Mouse (Mus musculus) hindbrain, embryonic 16.5 days (tissue): ENCODE data around the gene Mia3. TPM values are rescaled to one million over a fixed set of nuclear protein-coding genes. Genes with fewer than 3 reads are reported as not detected.

ENCODE experiments used
- ATAC-seq: fragments of 200-750 bp; cut with Nextera tagmentation; 2 replicates; pipeline ENCODE4 v1.8.0; 2017; ENCODE audit warnings: moderate TSS enrichment, moderate library complexity
- H3K27ac ChIP-seq: fragments of 300-500 bp; sonication (generic); 2 replicates; pipeline ENCODE4 v1.5.1; 2014; ENCODE audit warnings: low read depth, mild to moderate bottlenecking, control low read depth, low read length, moderate library complexity
- H3K27me3 ChIP-seq: fragments of 300-500 bp; sonication (generic); replicated peaks from 2 replicates; pipeline ENCODE4 v1.6.1; 2014; ENCODE audit warnings: low read length; ENCODE audit not compliant: control insufficient read depth, insufficient read depth
- H3K36me3 ChIP-seq: fragments of 300-500 bp; sonication (generic); 2 replicates; pipeline ENCODE4 v1.6.1; 2014; ENCODE audit warnings: mild to moderate bottlenecking, low read length, moderate library complexity, mixed read lengths; ENCODE audit not compliant: control insufficient read depth, insufficient read depth
- H3K4me1 ChIP-seq: fragments of 300-500 bp; sonication (generic); 2 replicates; pipeline ENCODE4 v1.6.1; 2014; ENCODE audit warnings: low read depth, low read length; ENCODE audit not compliant: control insufficient read depth, insufficient read depth
- H3K4me2 ChIP-seq: fragments of 300-500 bp; sonication (generic); 2 replicates; pipeline ENCODE4 v1.6.1; 2014; ENCODE audit warnings: mild to moderate bottlenecking, low read length, control low read depth, moderate library complexity
- H3K4me3 ChIP-seq: fragments of 300-500 bp; sonication (generic); 2 replicates; pipeline ENCODE4 v1.5.1; 2014; ENCODE audit warnings: mild to moderate bottlenecking, low read length, control low read depth, moderate library complexity
- H3K9ac ChIP-seq: fragments of 300-500 bp; sonication (generic); 2 replicates; pipeline ENCODE4 v1.6.1; 2014; ENCODE audit warnings: low read depth, mild to moderate bottlenecking, control low read depth, low read length, moderate library complexity
- H3K9me3 ChIP-seq: fragments of 300-500 bp; sonication (generic); 2 replicates; pipeline ENCODE4 v1.6.1; 2014; ENCODE audit warnings: mild to moderate bottlenecking, low read length, moderate library complexity; ENCODE audit not compliant: control insufficient read depth
- WGBS: fragments of 180-500 bp; shearing (Covaris S2); extraction: QIAGEN DNeasy Blood & Tissue Kit; methylation state at CpG from one replicate; pipeline ENCODE4 v1.1.7; 2014; 5-methylcytosine and 5-hydroxymethylcytosine counted together
- polyA plus RNA-seq: library from polyadenylated mRNA; unstranded; fragments of >200 nt; fragmentation: Nextera tagmentation; extraction: Ambion mirVana; gene quantifications from 2 replicates; pipeline ENCODE4 v1.2.1, GENCODE M21; 2015

Gene Mia3
- polyA plus RNA-seq, 1 experiment from 2014 or later, result 102 TPM

GRCm38 (mm10) chr1:183296465-183296864 lies 72.9 kb downstream of the Mia3 start, which contains the start of gene Aida:
Gene Aida (plus strand): TSS chr1:183296590.
- H3K4me1 ChIP-seq, result no peaks in the 10 kb centered on the region
- ATAC-seq, result peak; percentile 31
- H3K9me3 ChIP-seq, result no peaks in the 10 kb centered on the region
- peak within 1 kb of the TSS; percentile 76 for H3K27ac ChIP-seq
- peak within 1 kb of the TSS; percentile 52 for H3K4me2 ChIP-seq
- under 1% methylated on average over 26 of the region's 26 CpGs for WGBS
- peak within 1 kb of the TSS; percentile 59 for H3K9ac ChIP-seq
- no peaks in the 10 kb centered on the region for H3K27me3 ChIP-seq
- H3K4me3 ChIP-seq, result peak within 1 kb of the TSS; percentile 46
- H3K36me3 ChIP-seq, result no peaks in the 10 kb centered on the region; the same call in 1 of the 2 replicates

DNA sequence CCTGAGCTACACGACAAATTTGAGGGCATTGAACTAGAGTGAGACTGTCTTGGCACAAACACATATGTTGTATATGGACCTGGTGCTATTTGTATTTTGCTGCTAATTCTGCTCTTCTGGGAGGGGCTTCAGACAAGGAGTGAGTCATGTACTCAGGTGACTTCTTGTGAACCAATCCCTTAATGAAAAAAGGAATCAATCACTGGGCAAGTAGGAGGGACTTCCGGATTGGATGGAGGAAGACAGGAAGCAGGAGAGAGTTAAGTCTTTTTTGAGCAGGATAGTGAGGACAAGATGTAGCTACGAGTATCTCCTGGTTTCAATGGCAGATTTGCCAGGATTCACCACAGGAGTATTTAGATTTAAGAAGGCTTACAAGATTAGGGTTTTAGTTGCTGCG lies 79.8 kb downstream of the Mia3 start:
- H3K9ac ChIP-seq, result no peak overlapping the region
- no peaks in the 10 kb centered on the region for H3K27me3 ChIP-seq
- no peak overlapping the region for H3K4me2 ChIP-seq
- H3K9me3 ChIP-seq, result no peaks in the 10 kb centered on the region
- no peak overlapping the region for H3K4me3 ChIP-seq
- no peaks in the 10 kb centered on the region for H3K4me1 ChIP-seq
- WGBS, result 94% methylated on average over 4 of the region's 4 CpGs
- ATAC-seq, result no peak
- no peak overlapping the region for H3K27ac ChIP-seq
- peaks cover 40% of the 10 kb centered on the region for H3K36me3 ChIP-seq

GRCm38 (mm10) chr1:183288351-183288750 lies 81.0 kb downstream of the Mia3 start:
- 88% methylated on average over 3 of the region's 3 CpGs for WGBS
- H3K4me1 ChIP-seq, result no peaks in the 10 kb centered on the region
- H3K27ac ChIP-seq, result no peak overlapping the region
- H3K36me3 ChIP-seq, result peaks cover 47% of the 10 kb centered on the region
- no peak overlapping the region for H3K9ac ChIP-seq
- H3K4me3 ChIP-seq, result no peak overlapping the region
- no peaks in the 10 kb centered on the region for H3K9me3 ChIP-seq
- H3K27me3 ChIP-seq, result no peaks in the 10 kb centered on the region
- H3K4me2 ChIP-seq, result no peak overlapping the region
- no peak for ATAC-seq

Other genes starting within 250 kb of the Mia3 start
- 7.5 and 8.1 TPM in 2 replicates for gene Disp1, start 148.0 kb downstream of the Mia3 start, polyA plus RNA-seq
- 51.2 and 54.4 TPM in 2 replicates for gene Aida, start 73.0 kb downstream of the Mia3 start, polyA plus RNA-seq
- gene Brox, start 72.3 kb downstream of the Mia3 start, polyA plus RNA-seq, result 98.7 and 103 TPM in 2 replicates
- 15.0 and 16.1 TPM in 2 replicates for gene Taf1a, start 19.4 kb upstream of the Mia3 start, polyA plus RNA-seq
- 0.19 TPM in 2 replicates for gene Hhipl2, start 48.7 kb upstream of the Mia3 start, polyA plus RNA-seq